Mouse (Mus musculus) heart, embryonic 14.5 days (tissue): ENCODE measurements around the gene Brwd3. TPM values are rescaled to one million over a fixed set of nuclear protein-coding genes. Genes with fewer than 3 reads are reported as not detected.

Experiments
- ATAC-seq: fragments of 200-750 bp; cut with Nextera tagmentation; 2 replicates; pipeline ENCODE4 v1.8.0; 2017; ENCODE audit warnings: low read depth, moderate TSS enrichment; ENCODE audit not compliant: insufficient number of reproducible peaks, insufficient read depth, low FRiP score
- H3K27ac ChIP-seq, 2 experiments: fragments of 200-500 bp in 1 of 2; fragments of 300-500 bp in 1 of 2; sonication (generic) in 1 of 2; replicated peaks in 1 of 2; 2 replicates each; pipeline ENCODE4 v1.5.1; 2012 to 2014; ENCODE audit warnings: low read depth in 2 of 2, low read length in 2 of 2, control low read depth in 1 of 2, mild to moderate bottlenecking in 1 of 2, mixed read lengths in 1 of 2; ENCODE audit not compliant: control insufficient read depth in 1 of 2, insufficient read depth in 1 of 2
- H3K27me3 ChIP-seq: fragments of 300-500 bp; sonication (generic); 2 replicates; pipeline ENCODE4 v1.6.1; 2014; ENCODE audit warnings: mild to moderate bottlenecking, low read length, control low read depth; ENCODE audit not compliant: control insufficient read depth, insufficient read depth
- H3K36me3 ChIP-seq: fragments of 300-500 bp; sonication (generic); 2 replicates; pipeline ENCODE4 v1.6.1; 2014; ENCODE audit warnings: mild to moderate bottlenecking, control low read depth, low read length, mixed read lengths; ENCODE audit not compliant: control insufficient read depth, insufficient read depth
- H3K4me1 ChIP-seq, 2 experiments: fragments of 200-500 bp in 1 of 2; fragments of 300-500 bp in 1 of 2; sonication (generic) in 1 of 2; 2 replicates each; pipeline ENCODE4 v1.6.1; 2012 to 2014; ENCODE audit warnings: low read length in 2 of 2, control low read depth in 1 of 2, mixed read lengths in 1 of 2; ENCODE audit not compliant: control insufficient read depth in 2 of 2, insufficient read depth in 2 of 2
- H3K4me2 ChIP-seq: fragments of 300-500 bp; sonication (generic); 2 replicates; pipeline ENCODE4 v1.6.1; 2014; ENCODE audit warnings: mild to moderate bottlenecking, low read length
- H3K4me3 ChIP-seq, 2 experiments: fragments of 200-500 bp in 1 of 2; fragments of 300-500 bp in 1 of 2; sonication (generic) in 1 of 2; 2 replicates each; pipeline ENCODE4 v1.5.1; 2012 to 2014; ENCODE audit warnings: low read length in 2 of 2, mild to moderate bottlenecking in 2 of 2, control low read depth in 1 of 2, low read depth in 1 of 2, moderate library complexity in 1 of 2; ENCODE audit not compliant: control insufficient read depth in 1 of 2, insufficient read depth in 1 of 2
- H3K9ac ChIP-seq: fragments of 300-500 bp; sonication (generic); 2 replicates; pipeline ENCODE4 v1.6.1; 2014; ENCODE audit warnings: mild to moderate bottlenecking, low read length
- H3K9me3 ChIP-seq: fragments of 300-500 bp; sonication (generic); 2 replicates; pipeline ENCODE4 v1.6.1; 2016; ENCODE audit warnings: low read length, control low read depth; ENCODE audit not compliant: control insufficient read depth
- WGBS: fragments of 180-500 bp; shearing (Covaris S2); extraction: QIAGEN DNeasy Blood & Tissue Kit; methylation state at CpG from one replicate; pipeline ENCODE4 v1.1.7; 2014; 5-methylcytosine and 5-hydroxymethylcytosine counted together
- polyA plus RNA-seq: library from polyadenylated mRNA; unstranded; fragments of >200 nt; fragmentation: Nextera tagmentation; extraction: Ambion mirVana; gene quantifications from 2 replicates; pipeline ENCODE4 v1.2.1, GENCODE M21; 2014

The Brwd3 gene
- polyA plus RNA-seq, 1 experiment from 2014 or later = 2.9 TPM

DNA sequence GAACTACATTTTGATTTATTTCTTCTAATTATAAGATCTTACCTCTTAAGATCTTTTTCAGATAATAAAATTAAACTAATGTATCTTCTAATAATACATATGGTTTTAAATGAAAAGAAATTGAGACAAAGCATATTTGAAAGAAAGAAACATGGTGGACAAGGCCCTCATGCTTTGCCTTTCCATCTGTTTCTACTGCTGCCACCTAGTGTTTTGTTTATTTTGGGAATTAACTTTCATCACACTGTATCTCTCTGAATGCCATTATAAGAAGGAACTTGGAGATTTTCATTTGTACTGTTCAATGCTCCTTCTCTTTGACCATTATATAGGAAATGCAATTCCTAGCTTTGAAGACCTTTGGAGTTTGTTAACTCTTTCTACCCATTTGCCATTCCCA, 109.9 kb downstream of the Brwd3 start:
- Histone ChIP-seq H3K4me1 (no peaks in the 10 kb centered on the region), H3K27ac (no peak overlapping the region), H3K4me3 (no peak overlapping the region), H3K27me3 (no peaks in the 10 kb centered on the region), H3K4me2 (no peak overlapping the region), H3K36me3 (no peaks in the 10 kb centered on the region), H3K9me3 (no peaks in the 10 kb centered on the region), H3K9ac (no peak overlapping the region)
- ATAC-seq = no peak

DNA sequence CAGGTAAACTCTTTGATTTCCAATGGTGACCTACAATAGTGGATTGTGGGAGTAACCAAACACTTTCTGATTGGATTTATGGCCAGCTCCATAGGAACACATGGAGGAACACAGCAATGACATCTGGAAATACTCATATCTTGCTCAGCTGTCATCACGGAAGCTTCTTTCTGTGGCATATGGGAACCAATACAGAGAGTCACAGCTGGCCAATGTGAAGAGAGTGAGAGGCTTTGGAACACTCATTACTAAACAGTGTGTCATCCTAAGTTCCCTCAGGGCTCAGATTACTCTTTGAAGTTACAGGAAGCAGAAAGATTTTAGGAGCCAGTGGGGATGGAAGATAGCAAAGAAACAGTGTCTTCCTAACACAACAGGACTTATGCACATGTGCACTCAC, 111.7 kb downstream of the Brwd3 start:
- no peak for ATAC-seq
- Histone ChIP-seq H3K36me3 (no peaks in the 10 kb centered on the region), H3K4me2 (no peak overlapping the region), H3K27ac (no peak overlapping the region), H3K9me3 (no peaks in the 10 kb centered on the region), H3K27me3 (no peaks in the 10 kb centered on the region), H3K4me3 (no peak overlapping the region), H3K4me1 (no peaks in the 10 kb centered on the region), H3K9ac (no peak overlapping the region)
- 84% methylated on average over 1 of the region's 1 CpGs for WGBS

DNA sequence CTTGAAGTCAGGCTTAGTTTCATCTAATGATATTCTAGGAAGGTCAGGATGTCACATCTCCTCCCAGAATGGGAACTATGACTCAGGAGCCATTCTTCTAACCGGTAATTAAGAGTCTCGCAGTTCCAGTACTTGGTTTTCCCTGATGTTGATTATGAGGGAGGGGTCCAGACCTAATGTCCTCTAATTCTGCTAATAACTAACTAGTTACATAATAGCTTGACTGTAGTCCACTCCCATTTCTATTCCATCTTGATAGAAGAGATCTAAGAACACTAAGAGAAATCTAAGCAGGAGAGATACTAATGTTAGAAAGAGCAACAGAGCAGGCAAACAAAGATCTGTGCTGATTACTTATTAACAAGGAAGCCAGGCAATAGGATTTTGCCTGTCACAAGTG, 129.9 kb downstream of the Brwd3 start:
- H3K9ac ChIP-seq = no peak overlapping the region
- H3K4me1 ChIP-seq = no peaks in the 10 kb centered on the region
- WGBS = 77% methylated on average over 2 of the region's 2 CpGs
- H3K9me3 ChIP-seq = no peaks in the 10 kb centered on the region
- no peaks in the 10 kb centered on the region for H3K27me3 ChIP-seq
- no peak for ATAC-seq
- no peak overlapping the region for H3K4me3 ChIP-seq
- H3K27ac ChIP-seq = no peak overlapping the region
- no peaks in the 10 kb centered on the region for H3K36me3 ChIP-seq
- H3K4me2 ChIP-seq = no peak overlapping the region

Other genes with a start within 250 kb of the Brwd3 start
- gene Gm379, start 169.5 kb downstream of the Brwd3 start, polyA plus RNA-seq = not detected in 2 replicates
- gene Hmgn5, start 179.0 kb upstream of the Brwd3 start, polyA plus RNA-seq = 19.8 and 20.8 TPM in 2 replicates